28 mouse cellular contexts compared by ENCODE assay signal in the genomic region with DNA sequence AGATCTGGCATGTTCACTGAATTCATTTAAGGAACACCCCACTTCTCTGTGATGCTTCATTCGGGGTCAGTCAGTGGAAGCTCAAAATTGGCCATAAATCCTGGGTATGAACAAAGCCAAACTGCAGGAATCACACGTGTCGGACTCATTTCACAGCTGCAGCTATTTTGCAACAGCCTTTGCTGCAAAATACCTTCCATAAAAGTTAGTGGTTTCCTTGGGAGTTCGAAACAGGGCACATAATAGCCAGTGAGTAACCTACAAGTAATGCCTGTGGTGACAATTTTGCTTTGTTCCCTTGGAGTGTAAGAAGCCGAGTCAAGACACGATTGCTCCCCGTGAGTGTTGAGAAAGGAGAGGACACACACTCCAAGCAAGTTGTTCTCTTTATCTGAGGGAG. TPM values are rescaled to one million over a fixed set of nuclear protein-coding genes. Genes with fewer than 3 reads are reported as not detected.
DNase-seq lines count a peak whose midpoint lies in the region; ATAC-seq and TF ChIP-seq lines count a peak whose summit lies in the region.
"Had no signal": no experiment of that assay in that cellular context is flagged by ENCODE, and none has a peak within 500 bp of the region (broad histone marks: within the 10 kb centered on the region; RNA-seq: fewer than 3 reads in every experiment).

No protein-coding gene starts in this region.

- WGBS in limb, embryonic 11.5 days, result 18% methylated on average over 7 of the region's 7 CpGs
- 68% methylated on average over 7 of the region's 7 CpGs for WGBS in midbrain, embryonic 16.5 days

- H3K4me3 ChIP-seq in limb, embryonic 11.5 days (ENCODE audit: low read depth, low read length), result no peak overlapping the region
- no peak overlapping the region for H3K4me3 ChIP-seq in midbrain, embryonic 16.5 days (ENCODE audit: low read depth, low read length)
- H3K4me3 ChIP-seq: erythroblast, embryonic 14.5 days; heart, embryonic 15.5 days; hindbrain, embryonic 13.5 days; liver, embryonic 15.5 days; midbrain, embryonic 15.5 days; stomach, embryonic 15.5 days had no signal

- H3K4me1 ChIP-seq in limb, embryonic 11.5 days (ENCODE audit: control insufficient read depth, insufficient read depth, low read length), result peaks cover 24% of the 10 kb centered on the region
- no peaks in the 10 kb centered on the region for H3K4me1 ChIP-seq in midbrain, embryonic 16.5 days (ENCODE audit: control insufficient read depth, insufficient read depth, low read length)
- H3K4me1 ChIP-seq: heart, embryonic 15.5 days; hindbrain, embryonic 13.5 days; liver, embryonic 15.5 days; midbrain, embryonic 15.5 days; stomach, embryonic 15.5 days had no signal

- H3K4me2 ChIP-seq in limb, embryonic 11.5 days (ENCODE audit: low read depth, severe bottlenecking), result no peak overlapping the region
- H3K4me2 ChIP-seq in midbrain, embryonic 16.5 days (ENCODE audit: low read length), result no peak overlapping the region
- H3K4me2 ChIP-seq: heart, embryonic 15.5 days; hindbrain, embryonic 13.5 days; liver, embryonic 15.5 days; midbrain, embryonic 15.5 days; stomach, embryonic 15.5 days had no signal

- no peaks in the 10 kb centered on the region for H3K36me3 ChIP-seq in limb, embryonic 11.5 days (ENCODE audit: control insufficient read depth, insufficient read depth, low read length)
- no peaks in the 10 kb centered on the region for H3K36me3 ChIP-seq in midbrain, embryonic 16.5 days (ENCODE audit: control insufficient read depth, insufficient read depth, low read length)
- H3K36me3 ChIP-seq: G1E; heart, embryonic 15.5 days; hindbrain, embryonic 13.5 days; liver, embryonic 15.5 days; midbrain, embryonic 15.5 days; stomach, embryonic 15.5 days had no signal

- in situ Hi-C loops in Patski (cut with MboI; ENCODE audit: low pct_unique_long_range_greater_than_20kb), result no loop called here

- TF ChIP-seq CTCF in Patski (IDR thresholded peaks at IDR 0.05), result no peak

- peaks cover 29% of the 10 kb centered on the region for H3K27me3 ChIP-seq in Patski
- peaks cover 10% of the 10 kb centered on the region for H3K27me3 ChIP-seq in limb, embryonic 11.5 days (ENCODE audit: control insufficient read depth, insufficient read depth, low read length)
- peaks cover 7% of the 10 kb centered on the region for H3K27me3 ChIP-seq in midbrain, embryonic 16.5 days (ENCODE audit: control insufficient read depth, insufficient read depth, low read depth, low read length)
- H3K27me3 ChIP-seq: stomach, embryonic 15.5 days had no signal

- CTCF ChIA-PET in Patski (lab: Charles Lee), result interaction anchor here (1.3 kb wide), 1 partner anchor 14 kb away, joined by 6 read pairs; no protein-coding TSS in a partner anchor

- ATAC-seq in Patski, result no peak
- ATAC-seq in limb, embryonic 11.5 days (ENCODE audit: insufficient number of reproducible peaks, low FRiP score, low TSS enrichment, low read depth), result no peak
- no peak for ATAC-seq in midbrain, embryonic 16.5 days
- ATAC-seq: forebrain, embryonic 14.5 days; midbrain, embryonic 15.5 days had no signal

- no peak overlapping the region for H3K9ac ChIP-seq in limb, embryonic 11.5 days (ENCODE audit: low read length)
- H3K9ac ChIP-seq in midbrain, embryonic 16.5 days (ENCODE audit: low read depth, low read length), result no peak overlapping the region
- H3K9ac ChIP-seq: heart, embryonic 15.5 days; hindbrain, embryonic 13.5 days; liver, embryonic 15.5 days; midbrain, embryonic 15.5 days; stomach, embryonic 15.5 days had no signal

- no peaks in the 10 kb centered on the region for H3K9me3 ChIP-seq in limb, embryonic 11.5 days (ENCODE audit: control insufficient read depth, low read length)
- H3K9me3 ChIP-seq in midbrain, embryonic 16.5 days (replicated peaks; ENCODE audit: control insufficient read depth, low read length, poor library complexity, severe bottlenecking), result no peaks in the 10 kb centered on the region
- H3K9me3 ChIP-seq: G1E; heart, embryonic 15.5 days; hindbrain, embryonic 13.5 days; liver, embryonic 15.5 days; midbrain, embryonic 15.5 days; stomach, embryonic 15.5 days had no signal

- peak; percentile 5 for DNase-seq in gastrocnemius, adult 18-20 months (ENCODE audit: low spot score)
- no peak for DNase-seq in gastrocnemius, postnatal 4 days (ENCODE audit: low spot score in 2 of 2)
- peak; percentile 20 for DNase-seq in Patski (ENCODE audit: low read depth, low spot score)
- peak; percentile 49 for DNase-seq in limb, embryonic 11.5 days (ENCODE audit: low spot score)
- no peak for DNase-seq in layer of hippocampus, postnatal 10 days (ENCODE audit: low spot score in 2 of 2)
- DNase-seq in cerebellum, adult 18-20 months, result no peak
- DNase-seq: adrenal gland, postnatal 25 days; cerebellum, adult 9-10 months; heart, postnatal 36 days; kidney, adult 2 months; layer of hippocampus, postnatal 36 days; liver; thymus, postnatal 25 days had no signal

- H3K27ac ChIP-seq in limb, embryonic 11.5 days (replicated peaks; ENCODE audit: low read depth, low read length), result peak overlapping the region; percentile 42
- H3K27ac ChIP-seq in midbrain, embryonic 16.5 days (ENCODE audit: low read length), result no peak overlapping the region
- H3K27ac ChIP-seq: heart, embryonic 15.5 days; hindbrain, embryonic 13.5 days; kidney, postnatal 0 days; liver, embryonic 15.5 days; macrophage; midbrain, embryonic 15.5 days; stomach, embryonic 15.5 days had no signal

- POLR2A ChIA-PET in Patski (lab: Charles Lee), result interaction anchor here (0.7 kb wide), 1 partner anchor 214 kb away, joined by 4 read pairs; no protein-coding TSS in a partner anchor

RNA-seq across cellular contexts. Expression of gene Bnc1, which starts 7.3 kb away (rescaled TPM):
- not detected for total RNA-seq in gastrocnemius, adult 18-20 months (2021)
- under 1 TPM in 1 of 2 experiments, not detected in 1; 0.08 TPM for total RNA-seq in gastrocnemius, postnatal 4 days (2021)
- 0.13 TPM for polyA plus RNA-seq in Patski (2021)
- polyA plus RNA-seq in limb, embryonic 11.5 days (2014; fragmentation: Nextera tagmentation; extraction: Ambion mirVana), result 2.9 and 3.4 TPM in 2 replicates
- total RNA-seq in layer of hippocampus, postnatal 10 days (2021), result not detected
- 0.04 and 0.10 TPM in 2 replicates for polyA plus RNA-seq in midbrain, embryonic 16.5 days (2015; fragmentation: Nextera tagmentation; extraction: Ambion mirVana)
- total RNA-seq: CH12.LX; common myeloid progenitor, adult 5-6 weeks; gastrocnemius, postnatal 14 days; layer of hippocampus, postnatal 36 days; left cerebral cortex, postnatal 10 days had no signal
- polyA plus RNA-seq: erythroblast, embryonic 14.5 days; G1E; macrophage had no signal

Comparison
In these comparisons a context has a peak if more than half of its experiments do, and no peak if none do; other contexts are left out.
1. DNase-seq: peak in gastrocnemius, adult 18-20 months (single experiment), Patski (single experiment) and limb, embryonic 11.5 days (single experiment); none in gastrocnemius, postnatal 4 days (0 of 2), layer of hippocampus, postnatal 10 days (0 of 2) and cerebellum, adult 18-20 months (0 of 2).